Mouse (Mus musculus): ENCODE measurements around the gene Gm17545. TPM values are rescaled to one million over a fixed set of nuclear protein-coding genes. Genes with fewer than 3 reads are reported as not detected.

The Gm17545 gene
- total and polyA plus RNA-seq, 2 experiments from 2014 or later: not detected

- WGBS: 84% methylated on average over 6 of the region's 6 CpGs
- Histone ChIP-seq H3K27ac (no peak overlapping the region), H3K9ac (replicated peaks; ENCODE audit: low read length) (no peak overlapping the region), H3K27me3 (ENCODE audit: insufficient read depth, low read length) (no peaks in the 10 kb centered on the region), H3K4me3 (ENCODE audit: low read length) (no peak overlapping the region), H3K4me1 (ENCODE audit: insufficient read depth, low read length) (no peaks in the 10 kb centered on the region), H3K4me2 (ENCODE audit: low read depth, low read length) (no peak overlapping the region), H3K9me3 (ENCODE audit: low read length) (no peaks in the 10 kb centered on the region), H3K36me3 (ENCODE audit: insufficient read depth, low read length) (no peaks in the 10 kb centered on the region)
- DNase-seq (ENCODE audit: low spot score) (no peak), ATAC-seq (no peak)
- no peak for TF ChIP-seq CTCF (IDR thresholded peaks at IDR 0.05; ENCODE audit: low read depth)
Observed at GRCm38 (mm10) chr9:22497021-22497767, 43.1 kb downstream of the Gm17545 start.

GRCm38 (mm10) chr9:22502972-22503371 is 48.9 kb downstream of the Gm17545 start:
- no peaks in the 10 kb centered on the region for H3K4me1 ChIP-seq (ENCODE audit: insufficient read depth, low read length)
- H3K27me3 ChIP-seq (ENCODE audit: insufficient read depth, low read length): no peaks in the 10 kb centered on the region
- no peak overlapping the region for H3K27ac ChIP-seq
- H3K9me3 ChIP-seq (ENCODE audit: low read length): no peaks in the 10 kb centered on the region
- 51% methylated on average over 2 of the region's 2 CpGs for WGBS
- ATAC-seq (no peak), DNase-seq (ENCODE audit: low spot score) (no peak)
- TF ChIP-seq CTCF (IDR thresholded peaks at IDR 0.05; ENCODE audit: low read depth): no peak
- H3K9ac ChIP-seq (replicated peaks; ENCODE audit: low read length): no peak overlapping the region
- no peaks in the 10 kb centered on the region for H3K36me3 ChIP-seq (ENCODE audit: insufficient read depth, low read length)
- H3K4me3 ChIP-seq (ENCODE audit: low read length): no peak overlapping the region
- H3K4me2 ChIP-seq (ENCODE audit: low read depth, low read length): no peak overlapping the region

GRCm38 (mm10) chr9:22503581-22503980 is 49.5 kb downstream of the Gm17545 start:
- H3K9me3 ChIP-seq (ENCODE audit: low read length): no peaks in the 10 kb centered on the region
- 79% methylated on average over 5 of the region's 5 CpGs for WGBS
- H3K9ac ChIP-seq (replicated peaks; ENCODE audit: low read length): no peak overlapping the region
- no peaks in the 10 kb centered on the region for H3K4me1 ChIP-seq (ENCODE audit: insufficient read depth, low read length)
- H3K27ac ChIP-seq: no peak overlapping the region
- DNase-seq (ENCODE audit: low spot score): no peak
- TF ChIP-seq CTCF (IDR thresholded peaks at IDR 0.05; ENCODE audit: low read depth): no peak
- no peaks in the 10 kb centered on the region for H3K27me3 ChIP-seq (ENCODE audit: insufficient read depth, low read length)
- H3K36me3 ChIP-seq (ENCODE audit: insufficient read depth, low read length): no peaks in the 10 kb centered on the region
- H3K4me2 ChIP-seq (ENCODE audit: low read depth, low read length): no peak overlapping the region
- no peak for ATAC-seq
- no peak overlapping the region for H3K4me3 ChIP-seq (ENCODE audit: low read length)

GRCm38 (mm10) chr9:22505574-22505973 is 51.5 kb downstream of the Gm17545 start:
- TF ChIP-seq CTCF (IDR thresholded peaks at IDR 0.05; ENCODE audit: low read depth): no peak
- H3K9ac ChIP-seq (replicated peaks; ENCODE audit: low read length): no peak overlapping the region
- DNase-seq (ENCODE audit: low spot score): no peak
- H3K27ac ChIP-seq: no peak overlapping the region
- no peaks in the 10 kb centered on the region for H3K27me3 ChIP-seq (ENCODE audit: insufficient read depth, low read length)
- no peaks in the 10 kb centered on the region for H3K4me1 ChIP-seq (ENCODE audit: insufficient read depth, low read length)
- H3K4me2 ChIP-seq (ENCODE audit: low read depth, low read length): no peak overlapping the region
- no peaks in the 10 kb centered on the region for H3K36me3 ChIP-seq (ENCODE audit: insufficient read depth, low read length)
- ATAC-seq: no peak
- no peak overlapping the region for H3K4me3 ChIP-seq (ENCODE audit: low read length)
- WGBS: 78% methylated on average over 2 of the region's 2 CpGs
- no peaks in the 10 kb centered on the region for H3K9me3 ChIP-seq (ENCODE audit: low read length)

Other genes with a start within 250 kb of the Gm17545 start
- 5.3 and 6.4 TPM in 2 replicates for gene Zfp809, start 228.6 kb upstream of the Gm17545 start, total RNA-seq (2014; rRNA removed)
- gene Zfp809, start 228.6 kb upstream of the Gm17545 start, polyA plus RNA-seq (2015; fragmentation: Nextera tagmentation; extraction: Ambion mirVana): 6.1 and 8.4 TPM in 2 replicates
- 3.0 and 5.5 TPM in 2 replicates for gene Zfp599, start 194.4 kb upstream of the Gm17545 start, total RNA-seq (2014; rRNA removed)
- gene Zfp599, start 194.4 kb upstream of the Gm17545 start, polyA plus RNA-seq (2015; fragmentation: Nextera tagmentation; extraction: Ambion mirVana): 4.8 and 5.2 TPM in 2 replicates
- 25.4 and 41.4 TPM in 2 replicates for gene Zfp810, start 146.6 kb upstream of the Gm17545 start, total RNA-seq (2014; rRNA removed)
- 24.2 and 25.1 TPM in 2 replicates for gene Zfp810, start 146.6 kb upstream of the Gm17545 start, polyA plus RNA-seq (2015; fragmentation: Nextera tagmentation; extraction: Ambion mirVana)
- gene Anln, start 65.1 kb upstream of the Gm17545 start, total RNA-seq (2014; rRNA removed): 6.3 and 6.8 TPM in 2 replicates
- 2.7 and 3.3 TPM in 2 replicates for gene Anln, start 65.1 kb upstream of the Gm17545 start, polyA plus RNA-seq (2015; fragmentation: Nextera tagmentation; extraction: Ambion mirVana)
- gene 9530077C05Rik, start 42.8 kb upstream of the Gm17545 start, total RNA-seq (2014; rRNA removed): 13.8 and 15.5 TPM in 2 replicates
- gene 9530077C05Rik, start 42.8 kb upstream of the Gm17545 start, polyA plus RNA-seq (2015; fragmentation: Nextera tagmentation; extraction: Ambion mirVana): 15.0 and 16.8 TPM in 2 replicates
- gene Rp9, start 15.5 kb downstream of the Gm17545 start, total RNA-seq (2014; rRNA removed): 63.2 and 72.3 TPM in 2 replicates
- 75.1 and 81.4 TPM in 2 replicates for gene Rp9, start 15.5 kb downstream of the Gm17545 start, polyA plus RNA-seq (2015; fragmentation: Nextera tagmentation; extraction: Ambion mirVana)
- gene Bbs9, start 21.4 kb downstream of the Gm17545 start, total RNA-seq (2014; rRNA removed): 27.0 and 27.5 TPM in 2 replicates
- gene Bbs9, start 21.4 kb downstream of the Gm17545 start, polyA plus RNA-seq (2015; fragmentation: Nextera tagmentation; extraction: Ambion mirVana): 14.0 and 15.2 TPM in 2 replicates

Data from hindbrain, postnatal 0 days (tissue).